Mouse (Mus musculus) MEL (cell line): ENCODE results near the gene Sdr42e1. TPM values are rescaled to one million over a fixed set of nuclear protein-coding genes. Genes with fewer than 3 reads are reported as not detected.

ENCODE experiments used
- DNase-seq: peaks from one replicate; pipeline ENCODE4 v3.0.0; 2011; ENCODE audit warnings: low read depth, low spot score
- H3K27ac ChIP-seq: 2 replicates; pipeline ENCODE4 v1.5.1; 2012; ENCODE audit warnings: low read depth, mild to moderate bottlenecking, control low read depth, low read length, moderate library complexity; ENCODE audit not compliant: control insufficient read depth
- H3K27me3 ChIP-seq, 2 experiments: fragments of 150-350 bp in 1 of 2; sonication (generic) in 1 of 2; 2 replicates each; pipeline ENCODE4 v1.6.1; 2012; ENCODE audit warnings: low read length in 2 of 2, mild to moderate bottlenecking in 2 of 2, improper control_type of control experiment in 1 of 2, moderate library complexity in 1 of 2; ENCODE audit not compliant: insufficient read depth in 2 of 2, control insufficient read depth in 1 of 2
- H3K36me3 ChIP-seq, 2 experiments: 2 replicates each; pipeline ENCODE4 v1.6.1; 2012 to 2014; ENCODE audit warnings: low read length in 2 of 2, improper control_type of control experiment in 1 of 2, inconsistent platforms in 1 of 2, mild to moderate bottlenecking in 1 of 2; ENCODE audit not compliant: insufficient read depth in 2 of 2, control insufficient read depth in 1 of 2
- H3K4me1 ChIP-seq, 2 experiments: fragments of 150-350 bp in 1 of 2; sonication (generic) in 1 of 2; 2 replicates each; pipeline ENCODE4 v1.6.1; 2012; ENCODE audit warnings: low read length in 2 of 2, improper control_type of control experiment in 1 of 2, mild to moderate bottlenecking in 1 of 2; ENCODE audit not compliant: insufficient read depth in 2 of 2, control insufficient read depth in 1 of 2
- H3K4me3 ChIP-seq, 2 experiments: fragments of 150-350 bp in 1 of 2; sonication (generic) in 1 of 2; 2 replicates each; pipeline ENCODE4 v1.5.1; 2012; ENCODE audit warnings: low read depth in 2 of 2, low read length in 2 of 2, mild to moderate bottlenecking in 2 of 2, moderate library complexity in 2 of 2, control low read depth in 1 of 2, improper control_type of control experiment in 1 of 2; ENCODE audit not compliant: control insufficient read depth in 1 of 2, insufficient read depth in 1 of 2
- H3K79me2 ChIP-seq: 2 replicates; pipeline ENCODE4 v1.6.1; 2012; ENCODE audit warnings: mild to moderate bottlenecking, low read length, moderate library complexity; ENCODE audit not compliant: control insufficient read depth, poor library complexity, insufficient read depth
- H3K9ac ChIP-seq: 2 replicates; pipeline ENCODE4 v1.6.1; 2012; ENCODE audit warnings: low read depth, mild to moderate bottlenecking, control low read depth, low read length, moderate library complexity; ENCODE audit not compliant: control insufficient read depth, poor library complexity, severe bottlenecking
- H3K9me3 ChIP-seq: fragments of 150-350 bp; sonication (generic); replicated peaks from 2 replicates; pipeline ENCODE4 v1.6.1; 2012; ENCODE audit warnings: mild to moderate bottlenecking, low read length, improper control_type of control experiment, moderate library complexity; ENCODE audit not compliant: insufficient read depth
- CHD1 ChIP-seq: IDR thresholded peaks from 2 replicates; pipeline ENCODE4 v1.6.1; 2012; ENCODE audit warnings: low read depth, mild to moderate bottlenecking, inconsistent platforms, low read length, improper control_type of control experiment
- CTCF ChIP-seq, 3 experiments: IDR thresholded peaks in 2 of 3; conservative IDR thresholded peaks in 1 of 3; 2 replicates each; pipeline ENCODE4 v1.5.1; 2011 to 2012; ENCODE audit warnings: low read length in 3 of 3, low read depth in 2 of 3, mild to moderate bottlenecking in 2 of 3, improper control_type of control experiment in 1 of 3, inconsistent platforms in 1 of 3, mixed read lengths in 1 of 3, moderate library complexity in 1 of 3; ENCODE audit not compliant: control insufficient read depth in 1 of 3, insufficient read depth in 1 of 3, poor library complexity in 1 of 3, severe bottlenecking in 1 of 3
- E2F4 ChIP-seq: IDR thresholded peaks from 2 replicates; pipeline ENCODE4 v1.6.1; 2011; ENCODE audit warnings: low read depth, low read length, improper control_type of control experiment, borderline replicate concordance
- EP300 ChIP-seq, 2 experiments: IDR thresholded peaks; 2 replicates each; pipeline ENCODE4 v1.6.1; 2011; ENCODE audit warnings: improper control_type of control experiment in 2 of 2, low read length in 2 of 2, low read depth in 1 of 2, mild to moderate bottlenecking in 1 of 2
- ETS1 ChIP-seq: IDR thresholded peaks from 2 replicates; pipeline ENCODE4 v1.6.1; 2012; ENCODE audit warnings: low read depth, mild to moderate bottlenecking, inconsistent platforms, low read length, improper control_type of control experiment, moderate library complexity
- JUND ChIP-seq: IDR thresholded peaks from 2 replicates; pipeline ENCODE4 v1.6.1; 2011; ENCODE audit warnings: low read depth, mild to moderate bottlenecking, improper control_type of control experiment, low read length
- KAT2A ChIP-seq: conservative IDR thresholded peaks from 2 replicates; pipeline ENCODE4 v1.6.1; 2012; ENCODE audit warnings: low read depth, low read length, improper control_type of control experiment, inconsistent platforms
- MAFK ChIP-seq: IDR thresholded peaks from 2 replicates; pipeline ENCODE4 v1.6.1; 2011; ENCODE audit warnings: low read depth, mild to moderate bottlenecking, low read length, improper control_type of control experiment, borderline replicate concordance
- MAZ ChIP-seq: IDR thresholded peaks from 2 replicates; pipeline ENCODE4 v1.6.1; 2012; ENCODE audit warnings: low read depth, mild to moderate bottlenecking, inconsistent platforms, low read length, improper control_type of control experiment
- MEF2A ChIP-seq: IDR thresholded peaks from 2 replicates; pipeline ENCODE4 v1.6.1; 2014; ENCODE audit warnings: low read depth, mild to moderate bottlenecking, inconsistent platforms, low read length, improper control_type of control experiment; ENCODE audit not compliant: poor library complexity, insufficient replicate concordance, severe bottlenecking; ENCODE audit errors: extremely low read depth
- MXI1 ChIP-seq: IDR thresholded peaks from 2 replicates; pipeline ENCODE4 v1.6.1; 2011; ENCODE audit warnings: mild to moderate bottlenecking, low read depth, low read length, improper control_type of control experiment
- MYB ChIP-seq: IDR thresholded peaks from 2 replicates; pipeline ENCODE4 v1.6.1; 2011; ENCODE audit warnings: mild to moderate bottlenecking, low read depth, low read length, improper control_type of control experiment
- MYC ChIP-seq: IDR thresholded peaks from 2 replicates; pipeline ENCODE4 v1.6.1; 2011; ENCODE audit warnings: low read depth, mild to moderate bottlenecking, low read length, improper control_type of control experiment, moderate library complexity
- NRF1 ChIP-seq: IDR thresholded peaks from 2 replicates; pipeline ENCODE4 v1.6.1; 2014; ENCODE audit warnings: low read depth, mild to moderate bottlenecking, inconsistent platforms, low read length, improper control_type of control experiment, moderate library complexity; ENCODE audit not compliant: poor library complexity, insufficient read depth, severe bottlenecking
- POLR2A ChIP-seq, 2 experiments: IDR thresholded peaks; 2 replicates each; pipeline ENCODE4 v1.6.1; 2011 to 2012; ENCODE audit warnings: low read length in 2 of 2, mild to moderate bottlenecking in 2 of 2, control low read depth in 1 of 2, improper control_type of control experiment in 1 of 2, low read depth in 1 of 2, moderate library complexity in 1 of 2; ENCODE audit not compliant: control insufficient read depth in 1 of 2, insufficient read depth in 1 of 2, poor library complexity in 1 of 2
- POLR2AphosphoS2 ChIP-seq: IDR thresholded peaks from 2 replicates; pipeline ENCODE4 v1.6.1; 2011; ENCODE audit warnings: low read length, improper control_type of control experiment
- POLR2AphosphoS5 ChIP-seq: IDR thresholded peaks from 2 replicates; pipeline ENCODE4 v1.6.1; 2012; ENCODE audit warnings: low read depth, borderline replicate concordance, mild to moderate bottlenecking, inconsistent platforms, low read length, moderate library complexity, mixed read lengths
- RAD21 ChIP-seq: IDR thresholded peaks from 2 replicates; pipeline ENCODE4 v1.6.1; 2011; ENCODE audit warnings: mild to moderate bottlenecking, low read depth, low read length, improper control_type of control experiment
- RCOR1 ChIP-seq: IDR thresholded peaks from 2 replicates; pipeline ENCODE4 v1.6.1; 2012; ENCODE audit warnings: low read depth, mild to moderate bottlenecking, inconsistent platforms, low read length, improper control_type of control experiment
- SIN3A ChIP-seq: IDR thresholded peaks from 2 replicates; pipeline ENCODE4 v1.6.1; 2012; ENCODE audit warnings: low read length, improper control_type of control experiment, inconsistent platforms
- SMC3 ChIP-seq: IDR thresholded peaks from 2 replicates; pipeline ENCODE4 v1.6.1; 2011; ENCODE audit warnings: low read depth, low read length, improper control_type of control experiment
- TBP ChIP-seq: IDR thresholded peaks from 2 replicates; pipeline ENCODE4 v1.8.0; 2011; ENCODE audit warnings: low read depth, low read length, improper control_type of control experiment
- TCF12 ChIP-seq: IDR thresholded peaks from 2 replicates; pipeline ENCODE4 v1.6.1; 2014; ENCODE audit warnings: low read depth, mild to moderate bottlenecking, inconsistent platforms, low read length, improper control_type of control experiment, moderate library complexity
- UBTF ChIP-seq: IDR thresholded peaks from 2 replicates; pipeline ENCODE4 v1.6.1; 2012; ENCODE audit warnings: low read depth, mild to moderate bottlenecking, inconsistent platforms, low read length, improper control_type of control experiment, moderate library complexity, borderline replicate concordance; ENCODE audit not compliant: insufficient read depth
- USF1 ChIP-seq: IDR thresholded peaks from 2 replicates; pipeline ENCODE4 v1.6.1; 2014; ENCODE audit warnings: low read depth, mild to moderate bottlenecking, inconsistent platforms, low read length, improper control_type of control experiment, moderate library complexity
- ZC3H11A ChIP-seq: IDR thresholded peaks from 2 replicates; pipeline ENCODE4 v1.6.1; 2012; ENCODE audit warnings: low read depth, mild to moderate bottlenecking, inconsistent platforms, low read length, improper control_type of control experiment
- ZKSCAN1 ChIP-seq: IDR thresholded peaks from 2 replicates; pipeline ENCODE4 v1.6.1; 2012; ENCODE audit warnings: low read depth, mild to moderate bottlenecking, inconsistent platforms, low read length, improper control_type of control experiment, moderate library complexity
- ZNF384 ChIP-seq: IDR thresholded peaks from 2 replicates; pipeline ENCODE4 v1.6.1; 2012; ENCODE audit warnings: low read depth, mild to moderate bottlenecking, inconsistent platforms, low read length, improper control_type of control experiment
- polyA plus RNA-seq, 2 experiments: library from polyadenylated mRNA; stranded (reverse) in 1 of 2; unstranded in 1 of 2; fragments of >175 nt in 1 of 2; fragments of >200 nt in 1 of 2; gene quantifications; 2 replicates each; pipeline versions ENCODE4 v1.2.1 to v1.2.4; 2012; ENCODE audit warnings: low replicate concordance in 2 of 2, low read depth in 1 of 2; ENCODE audit not compliant: insufficient read length in 2 of 2, insufficient read depth in 1 of 2, missing spikeins in 1 of 2
- total RNA-seq: library from RNA; depleted of rRNA; stranded (reverse); fragments of 300-350 nt; gene quantifications from 2 replicates; pipeline ENCODE4 v1.2.3, GENCODE M21; 2012

Sdr42e1 gene
- total and polyA plus RNA-seq, 3 experiments: not detected

- Histone ChIP-seq H3K9ac (no peak overlapping the region), H3K4me3 (no peak overlapping the region), H3K4me1 (no peaks in the 10 kb centered on the region), H3K27ac (no peak overlapping the region), H3K9me3 (no peaks in the 10 kb centered on the region), H3K79me2 (no peaks in the 10 kb centered on the region), H3K36me3 (no peaks in the 10 kb centered on the region), H3K27me3 (no peaks in the 10 kb centered on the region)
- TF ChIP-seq POLR2AphosphoS2 (no peak), SMC3 (no peak), RCOR1 (no peak), JUND (no peak), MYC (no peak), E2F4 (no peak), UBTF (no peak), ZKSCAN1 (no peak), RAD21 (no peak), POLR2A (IDR thresholded peaks at IDR 0.05; ENCODE audit: control insufficient read depth in 1 of 2, insufficient read depth in 1 of 2, low read depth in 1 of 2, low read length in 2 of 2, poor library complexity in 1 of 2) (no peak), TCF12 (no peak), CTCF (IDR thresholded peaks at IDR 0.05 in 2 of 3, conservative IDR thresholded peaks at IDR 0.05 in 1 of 3; ENCODE audit: control insufficient read depth in 1 of 3, insufficient read depth in 1 of 3, low read depth in 2 of 3, low read length in 3 of 3, poor library complexity in 1 of 3, severe bottlenecking in 1 of 3) (no peak), USF1 (no peak), SIN3A (no peak), TBP (no peak)
- no peak for DNase-seq
Measured at GRCm38 (mm10) chr8:117667349-117668124, 6.0 kb downstream of the Sdr42e1 start.

- Histone ChIP-seq H3K27me3 (no peaks in the 10 kb centered on the region), H3K4me1 (no peaks in the 10 kb centered on the region), H3K27ac (no peak overlapping the region), H3K9ac (no peak overlapping the region), H3K4me3 (no peak overlapping the region), H3K79me2 (no peaks in the 10 kb centered on the region), H3K9me3 (no peaks in the 10 kb centered on the region), H3K36me3 (no peaks in the 10 kb centered on the region)
- no peak for TF ChIP-seq KAT2A
- TF ChIP-seq MAZ: no peak
- TF ChIP-seq RCOR1: no peak
- no peak for TF ChIP-seq TBP
- no peak for TF ChIP-seq POLR2AphosphoS2
- no peak for TF ChIP-seq ZNF384
- TF ChIP-seq E2F4: no peak
- no peak for TF ChIP-seq POLR2AphosphoS5
- no peak for TF ChIP-seq NRF1
- no peak for TF ChIP-seq ZC3H11A
- TF ChIP-seq MYB: no peak
- TF ChIP-seq ZKSCAN1: no peak
- TF ChIP-seq EP300 (IDR thresholded peaks at IDR 0.05; ENCODE audit: low read depth in 1 of 2, low read length in 2 of 2): no peak
- no peak for TF ChIP-seq MAFK
- TF ChIP-seq MXI1: no peak
- TF ChIP-seq MEF2A: no peak
- no peak for TF ChIP-seq ETS1
- no peak for TF ChIP-seq CHD1
- TF ChIP-seq SMC3: no peak
- TF ChIP-seq CTCF (IDR thresholded peaks at IDR 0.05 in 2 of 3, conservative IDR thresholded peaks at IDR 0.05 in 1 of 3; ENCODE audit: control insufficient read depth in 1 of 3, insufficient read depth in 1 of 3, low read depth in 2 of 3, low read length in 3 of 3, poor library complexity in 1 of 3, severe bottlenecking in 1 of 3): no peak
- DNase-seq: no peak
Measured at GRCm38 (mm10) chr8:117660358-117661031, 13.0 kb downstream of the Sdr42e1 start.
